Mouse (Mus musculus): Measurements from ENCODE around the gene Tfpt. TPM values are rescaled to one million over a fixed set of nuclear protein-coding genes. Genes with fewer than 3 reads are reported as not detected.

Tfpt gene
- polyA plus RNA-seq (2015; fragmentation: Nextera tagmentation; extraction: Ambion mirVana): 21.2 and 27.3 TPM in 2 replicates

DNA sequence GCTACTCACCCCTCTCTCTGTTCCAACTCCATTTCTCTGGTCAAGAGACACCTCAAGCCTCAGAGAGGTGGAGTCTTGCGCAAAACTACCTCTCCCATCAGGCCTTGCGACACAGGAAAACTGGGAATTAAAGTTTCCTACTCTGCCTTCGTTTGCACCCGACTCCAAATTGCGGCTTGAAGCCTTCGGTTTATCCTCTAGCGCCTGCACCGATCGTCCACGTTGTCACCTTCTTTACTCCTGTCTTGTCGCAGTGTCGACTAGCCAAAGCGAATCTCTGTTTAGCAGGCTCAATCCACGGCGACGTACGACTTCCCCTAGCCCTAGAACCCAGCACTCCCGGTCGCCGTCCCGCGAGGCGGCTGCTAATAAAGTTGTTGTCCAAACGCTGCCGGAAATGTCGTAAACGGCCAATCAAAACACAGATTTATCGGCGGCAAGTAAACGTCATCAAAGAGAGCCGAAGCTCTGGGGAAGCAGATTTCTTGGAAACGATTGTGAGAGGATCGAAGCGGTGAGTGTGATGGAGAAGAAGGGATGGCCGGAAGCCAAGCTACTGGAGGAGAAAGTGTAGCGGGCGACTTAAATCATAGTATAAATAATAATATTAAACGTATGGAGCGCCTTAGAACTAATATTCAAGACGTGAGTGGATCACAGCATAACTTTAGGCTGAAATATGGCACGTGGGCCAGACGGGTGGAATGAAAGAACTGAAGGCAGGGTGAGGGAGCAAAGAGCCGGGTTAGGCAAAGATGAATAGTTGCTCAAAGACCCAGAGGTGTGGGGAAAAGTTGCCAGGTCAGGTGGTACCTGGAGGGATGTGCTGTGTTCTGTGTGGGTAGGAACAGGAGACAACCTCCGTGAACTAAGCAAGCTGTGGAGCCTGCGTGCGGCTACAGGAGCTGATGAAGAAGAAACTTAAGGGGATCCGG lies at the start of gene Tfpt, which contains the start of gene Prpf31:
Tfpt (minus strand) TSS at position 387 of the 935 bp plus-strand sequence.
Prpf31 (plus strand) TSS at position 443 of the 935 bp plus-strand sequence.

DNA sequence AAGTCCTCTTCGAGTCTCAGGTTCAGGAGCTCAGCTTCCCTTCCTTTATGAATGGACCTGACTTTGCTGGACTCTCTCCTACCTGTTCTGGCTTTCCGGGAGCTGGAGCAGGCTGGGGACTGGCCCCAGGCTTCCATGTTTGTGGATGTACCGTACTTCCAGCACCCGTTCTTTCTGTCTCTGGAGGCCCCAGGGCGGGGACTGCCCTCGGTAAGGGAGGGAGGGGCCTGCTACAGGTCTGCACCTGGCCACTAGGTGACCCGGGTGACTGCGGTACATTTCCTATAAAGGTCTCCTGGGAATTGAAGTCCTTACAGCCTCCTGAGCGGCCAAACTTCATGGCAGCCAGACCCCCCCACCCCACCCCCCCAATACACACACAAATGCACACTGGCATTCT lies 47.6 kb upstream of the Tfpt start, which contains the start of gene Tmc4:
Tmc4 (minus strand) TSS at position 212 of the 400 bp plus-strand sequence.

GRCm38 (mm10) chr7:3665215-3666114 lies 35.7 kb upstream of the Tfpt start, which contains the start of gene Leng1:
Gene Leng1, minus strand, starts transcription at chr7:3665840.

DNA sequence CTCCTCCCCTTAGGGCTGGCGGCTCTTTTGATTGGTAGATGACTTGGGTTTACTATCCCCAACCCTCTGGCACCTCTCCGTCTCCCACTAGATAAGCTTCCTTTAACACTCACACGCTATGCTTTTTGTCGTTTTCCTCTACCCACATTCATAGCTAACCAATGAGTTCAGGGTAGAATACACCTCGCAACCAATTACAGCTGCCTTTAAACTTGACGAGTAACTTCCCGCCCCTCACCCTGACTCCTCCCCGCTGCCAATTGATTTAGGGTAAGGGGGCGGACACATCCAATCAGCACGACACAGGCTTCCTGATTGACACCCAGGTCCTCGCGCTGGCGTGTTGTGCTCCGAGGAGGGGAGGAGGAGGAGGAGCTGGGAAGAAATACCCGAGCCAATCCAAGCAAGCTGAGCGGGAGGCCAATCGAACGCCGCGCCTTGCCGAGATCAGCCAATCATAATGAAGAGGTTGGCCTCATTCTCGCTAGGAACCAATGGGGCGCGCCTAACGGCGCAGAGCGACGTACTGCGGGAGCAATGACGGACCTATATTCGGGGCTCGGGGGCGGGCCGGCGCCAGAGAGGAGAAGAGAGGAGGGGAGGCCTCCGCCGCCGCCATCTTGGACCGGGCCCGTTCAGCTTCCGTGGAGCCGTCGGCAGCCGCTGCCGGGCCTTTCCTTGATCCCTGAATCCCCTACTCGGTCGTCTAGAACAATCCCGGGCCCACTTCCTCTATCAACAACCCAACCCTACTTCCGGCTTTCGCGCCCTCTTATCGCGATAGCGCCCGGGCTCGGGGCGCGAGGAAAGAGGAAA lies 15.2 kb upstream of the Tfpt start, which contains the start of gene Cnot3:
Cnot3 (plus strand) TSS at position 597 of the 816 bp plus-strand sequence.

DNA sequence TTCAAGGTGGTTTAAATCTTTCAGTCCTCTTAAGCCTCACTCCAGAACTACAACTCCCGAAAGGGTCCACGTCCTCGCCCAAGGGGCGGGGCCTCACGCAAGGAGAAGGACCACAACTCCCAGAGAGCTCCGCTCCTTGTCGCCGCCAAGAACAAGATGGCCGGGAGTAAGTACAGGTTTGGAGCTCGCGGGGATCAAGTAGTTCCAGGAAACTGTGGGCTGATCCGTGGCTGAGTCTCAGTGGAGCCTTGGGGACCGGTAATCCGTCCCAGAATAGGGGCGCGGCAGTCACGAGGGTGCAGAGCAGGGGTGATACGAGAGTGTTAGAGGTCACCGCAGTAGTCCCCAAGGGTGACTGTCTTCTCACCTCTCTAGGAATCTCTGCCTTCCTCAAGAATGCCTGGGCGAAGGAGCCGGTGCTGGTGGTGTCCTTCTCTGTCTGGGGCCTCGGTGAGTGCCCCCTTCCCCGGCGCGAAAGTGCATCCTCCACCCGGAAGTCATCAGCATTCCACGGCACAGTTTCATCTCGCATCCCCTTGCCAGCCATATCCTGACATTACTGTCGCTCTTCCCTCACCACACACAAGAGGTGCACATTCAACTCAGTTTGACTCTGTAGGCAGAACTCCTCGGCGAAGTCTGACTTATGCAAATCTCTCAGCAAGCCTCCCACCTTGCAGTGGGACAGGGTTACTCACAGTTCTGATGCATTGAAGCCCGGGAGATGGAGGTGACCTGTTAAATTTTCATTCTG lies 12.3 kb downstream of the Tfpt start, which contains the start of gene Ndufa3:
Ndufa3 (plus strand) TSS at position 132 of the 754 bp plus-strand sequence.

GRCm38 (mm10) chr7:3616057-3616388 lies 13.7 kb downstream of the Tfpt start, which contains the start of gene Oscar:
Gene Oscar, minus strand, starts transcription at chr7:3616157.

Small RNA genes within 50 kb of the gene (microRNA-seq; reads per million reads assigned to microRNA genes)
- not detected for gene Gm25100 (ENCODE audit: borderline replicate concordance, insufficient number of aligned reads)
- 1.8 reads per million for gene Mir3572 (ENCODE audit: borderline replicate concordance, insufficient number of aligned reads)

Other genes starting within 250 kb of the Tfpt start
- gene Cacng8, start 239.2 kb downstream of the Tfpt start, polyA plus RNA-seq (2015; fragmentation: Nextera tagmentation; extraction: Ambion mirVana): 2.2 and 2.8 TPM in 2 replicates
- gene Cacng6, start 205.7 kb downstream of the Tfpt start, polyA plus RNA-seq (2015; fragmentation: Nextera tagmentation; extraction: Ambion mirVana): 0.09 and 0.54 TPM in 2 replicates
- 0.10 and 0.38 TPM in 2 replicates for gene Tarm1, start 127.3 kb downstream of the Tfpt start, polyA plus RNA-seq (2015; fragmentation: Nextera tagmentation; extraction: Ambion mirVana)
- gene Oscar, start 13.8 kb downstream of the Tfpt start, polyA plus RNA-seq (2015; fragmentation: Nextera tagmentation; extraction: Ambion mirVana): 0.10 and 0.44 TPM in 2 replicates
- 657 and 674 TPM in 2 replicates for gene Ndufa3, start 12.6 kb downstream of the Tfpt start, polyA plus RNA-seq (2015; fragmentation: Nextera tagmentation; extraction: Ambion mirVana)
- 32.2 and 48.8 TPM in 2 replicates for gene Prpf31, start 56 bp upstream of the Tfpt start, polyA plus RNA-seq (2015; fragmentation: Nextera tagmentation; extraction: Ambion mirVana)
- 19.3 and 23.9 TPM in 2 replicates for gene Cnot3, start 15.3 kb upstream of the Tfpt start, polyA plus RNA-seq (2015; fragmentation: Nextera tagmentation; extraction: Ambion mirVana)
- gene Leng1, start 35.9 kb upstream of the Tfpt start, polyA plus RNA-seq (2015; fragmentation: Nextera tagmentation; extraction: Ambion mirVana): 10.4 and 16.1 TPM in 2 replicates
- 10.4 and 11.8 TPM in 2 replicates for gene Tmc4, start 47.6 kb upstream of the Tfpt start, polyA plus RNA-seq (2015; fragmentation: Nextera tagmentation; extraction: Ambion mirVana)
- gene Tsen34, start 62.9 kb upstream of the Tfpt start, polyA plus RNA-seq (2015; fragmentation: Nextera tagmentation; extraction: Ambion mirVana): 248 and 255 TPM in 2 replicates
- 39.0 and 49.7 TPM in 2 replicates for gene Mboat7, start 63.6 kb upstream of the Tfpt start, polyA plus RNA-seq (2015; fragmentation: Nextera tagmentation; extraction: Ambion mirVana)
- 1,062 and 1,264 TPM in 2 replicates for gene Rps9, start 74.1 kb upstream of the Tfpt start, polyA plus RNA-seq (2015; fragmentation: Nextera tagmentation; extraction: Ambion mirVana)
- 1.8 and 3.7 TPM in 2 replicates for gene Pirb, start 90.5 kb upstream of the Tfpt start, polyA plus RNA-seq (2015; fragmentation: Nextera tagmentation; extraction: Ambion mirVana)
- 0.12 TPM in 1 of 2 replicates, not detected in the other for gene Gm15448, start 195.8 kb upstream of the Tfpt start, polyA plus RNA-seq (2015; fragmentation: Nextera tagmentation; extraction: Ambion mirVana)
- gene Pira2, start 215.1 kb upstream of the Tfpt start, polyA plus RNA-seq (2015; fragmentation: Nextera tagmentation; extraction: Ambion mirVana): 0.54 and 0.96 TPM in 2 replicates